Mouse (Mus musculus) right cerebral cortex, postnatal 10 days (tissue): ENCODE data around the gene Cacfd1.

Experiments
- DNase-seq, 2 experiments: peaks; one replicate each; pipeline ENCODE4 v3.0.0; 2021; ENCODE audit warnings: low spot score in 2 of 2

Cacfd1 gene

DNA sequence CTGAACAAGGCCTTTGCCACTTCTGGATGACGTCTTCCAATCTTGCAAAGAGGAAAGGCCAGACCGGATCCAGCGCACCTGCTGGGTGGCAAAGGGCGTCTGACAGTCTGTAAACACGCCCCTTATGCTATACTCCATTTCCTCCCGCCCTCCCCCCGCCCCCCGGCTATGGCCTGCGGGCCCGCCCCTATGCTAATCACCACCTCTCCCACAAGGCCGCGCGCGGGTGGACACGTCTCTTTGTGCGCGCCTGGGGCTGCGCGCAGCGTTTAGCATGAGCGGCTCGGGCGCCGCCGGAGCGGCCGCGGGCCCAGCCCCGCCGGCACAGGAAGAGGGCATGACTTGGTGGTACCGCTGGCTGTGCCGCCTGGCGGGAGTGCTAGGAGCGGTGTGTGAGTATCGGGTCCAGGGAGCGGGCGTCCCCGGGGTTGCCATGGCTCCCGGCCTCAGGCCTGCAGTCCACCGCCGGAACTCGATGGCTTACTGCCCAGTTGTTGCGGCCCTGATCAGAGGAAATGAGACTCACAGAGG, at the start of gene Cacfd1:
TSS of gene Cacfd1 (plus strand) at position 213 of the 531 bp plus-strand sequence.
- DNase-seq = peak; percentile 90 to 91

DNA sequence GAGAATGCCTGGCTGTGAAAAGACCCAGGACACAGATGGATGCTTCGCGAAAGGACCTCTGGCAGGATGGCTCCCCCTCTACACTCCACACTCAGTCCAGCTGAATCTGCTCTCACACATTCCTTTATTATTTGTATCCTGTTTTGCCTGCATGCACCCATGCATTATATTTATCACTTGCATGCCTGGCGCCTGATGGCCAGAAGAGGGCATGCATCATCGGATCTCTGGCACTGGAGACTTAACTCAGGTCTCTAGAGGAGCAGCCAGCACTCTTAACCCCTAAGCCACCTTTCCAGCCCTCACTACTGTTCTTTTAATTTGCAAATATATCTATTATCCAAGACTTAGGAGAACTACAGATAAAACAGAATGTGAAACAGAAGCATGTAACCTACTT, 49.0 kb upstream of the Cacfd1 start:
- DNase-seq = no peak

DNA sequence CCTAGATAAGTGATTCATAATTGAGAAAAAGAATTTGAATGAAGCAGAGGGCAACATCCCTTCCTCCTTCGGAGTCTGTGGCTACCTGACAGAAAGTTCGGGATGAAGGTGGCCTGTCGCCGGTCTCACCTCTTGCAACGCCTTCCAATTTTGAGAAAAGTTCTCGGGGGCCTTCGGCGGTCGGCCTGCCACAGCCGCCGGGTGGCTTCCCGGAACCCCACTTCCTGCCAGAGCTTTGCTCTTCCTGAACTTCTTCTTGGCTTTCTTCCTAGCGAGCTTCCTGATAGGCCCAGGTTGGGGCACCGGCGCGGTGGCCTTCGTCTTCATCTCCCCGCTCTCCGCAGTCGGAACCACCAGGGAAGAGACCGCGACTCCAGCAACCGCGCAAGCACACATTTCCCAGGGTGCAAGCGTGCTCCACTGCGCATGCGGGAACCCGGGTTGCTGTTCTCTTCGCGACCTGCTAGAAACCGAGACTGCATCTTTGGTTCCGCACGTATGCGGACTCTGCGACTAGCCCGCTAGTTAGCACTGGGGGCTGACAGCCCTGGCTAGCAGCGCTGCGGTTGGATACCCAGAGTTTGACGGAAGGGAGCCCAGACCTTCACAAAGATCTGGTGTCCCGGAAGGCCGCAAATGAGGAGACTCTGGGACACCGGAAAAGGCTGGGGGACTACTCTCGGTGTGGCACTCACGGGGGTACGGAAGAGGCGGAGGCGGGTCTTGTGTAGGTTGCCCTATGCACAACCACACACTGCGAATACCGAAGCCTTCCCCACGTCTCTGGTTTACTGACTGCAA, 45.6 kb upstream of the Cacfd1 start, which contains the start of gene Rexo4:
TSS of gene Rexo4 (minus strand) at position 464 of the 801 bp plus-strand sequence.
- peak; percentile 96 to 97 for DNase-seq

DNA sequence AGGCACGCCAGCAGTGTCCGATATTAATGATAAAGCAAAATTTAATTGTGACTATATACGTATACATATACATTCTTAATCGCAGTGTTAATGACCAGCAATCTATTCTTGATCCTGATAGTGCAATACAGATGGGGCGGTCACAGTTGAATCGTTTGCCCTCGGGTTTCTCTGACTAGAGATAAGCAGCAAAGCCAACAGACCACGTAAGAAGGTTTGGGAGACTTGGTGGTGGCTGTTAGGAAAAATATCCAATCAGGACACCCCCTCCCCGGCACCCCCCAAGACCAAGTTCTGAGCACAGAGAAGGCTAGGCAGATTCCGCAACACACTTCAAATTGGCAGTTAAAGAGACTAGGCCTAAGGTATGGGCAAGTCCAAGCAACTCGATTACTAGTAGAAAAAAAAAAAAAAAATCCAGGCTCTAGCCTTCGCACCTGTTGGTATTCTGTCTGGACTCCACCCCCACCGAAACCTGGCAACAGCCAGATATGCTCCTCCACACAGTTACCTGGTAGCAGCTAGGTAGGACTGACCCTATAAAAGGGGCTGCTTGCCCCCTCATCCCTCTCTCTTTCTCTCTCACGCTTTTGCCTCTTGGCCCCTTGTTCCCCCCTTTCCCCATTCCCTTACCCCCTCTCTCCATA, 44.9 kb upstream of the Cacfd1 start:
- DNase-seq = peak in 1 of 2 experiments; percentile 23

DNA sequence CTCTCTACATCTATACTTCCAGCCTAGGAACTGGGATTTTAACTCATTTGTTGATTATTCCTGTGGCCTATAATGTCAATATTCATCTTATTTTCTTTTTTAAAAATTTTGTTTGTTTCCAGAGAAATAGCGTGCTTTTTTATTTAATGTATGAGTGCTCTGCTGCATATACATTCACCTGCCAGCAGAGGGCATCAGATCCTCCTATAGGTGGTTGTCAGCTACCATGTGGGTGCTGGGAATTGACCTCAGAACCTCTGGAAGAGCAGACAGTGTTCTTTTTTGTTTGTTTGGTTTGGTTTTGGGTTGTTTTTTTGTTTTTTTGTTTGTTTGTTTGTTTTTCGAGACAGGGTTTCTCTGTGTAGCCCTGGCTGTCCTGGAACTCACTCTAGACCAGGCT, 42.5 kb upstream of the Cacfd1 start:
- DNase-seq = no peak

DNA sequence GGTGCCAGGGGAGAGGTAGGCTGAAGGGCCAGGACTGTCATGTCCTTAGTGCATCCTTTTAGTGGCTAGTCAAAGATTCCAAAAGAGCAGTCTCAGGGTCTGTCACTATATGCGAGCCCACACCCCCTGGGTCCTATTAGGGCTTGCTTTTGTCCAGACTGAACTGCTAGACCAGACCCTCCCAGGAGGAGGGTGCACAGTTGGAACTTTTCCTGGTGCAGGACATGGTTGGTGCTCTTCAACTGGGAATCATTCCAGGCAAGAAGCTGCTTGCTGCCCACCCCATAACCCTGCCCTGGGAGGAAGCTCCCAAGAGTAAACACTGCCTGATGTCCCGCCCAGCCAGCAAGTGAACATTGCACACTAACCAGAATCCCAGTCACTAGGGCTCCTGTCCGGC, 36.6 kb upstream of the Cacfd1 start, which contains the start of gene Adamts13:
TSS of gene Adamts13 (plus strand) at position 301 of the 400 bp plus-strand sequence.
- no peak for DNase-seq

DNA sequence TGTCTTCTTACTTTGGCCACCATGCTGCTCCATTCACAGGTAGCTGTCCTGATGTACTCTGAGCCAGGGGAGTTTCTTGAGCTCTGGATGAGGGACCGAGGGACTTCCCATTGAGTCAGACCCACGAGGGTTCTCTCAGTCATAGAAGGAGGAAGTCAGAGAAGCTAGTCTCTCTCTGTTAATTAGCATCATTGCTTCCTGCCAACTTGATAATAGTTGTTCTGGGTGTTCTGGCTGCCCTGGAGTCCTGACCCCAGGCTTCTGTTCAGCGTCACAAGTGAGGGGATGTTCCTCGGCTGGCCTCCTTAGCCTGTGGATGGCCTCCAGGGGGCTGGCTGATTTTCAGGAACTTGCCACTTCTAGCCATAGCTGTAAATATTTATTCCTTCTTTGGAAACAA, 35.8 kb upstream of the Cacfd1 start:
- DNase-seq = no peak

DNA sequence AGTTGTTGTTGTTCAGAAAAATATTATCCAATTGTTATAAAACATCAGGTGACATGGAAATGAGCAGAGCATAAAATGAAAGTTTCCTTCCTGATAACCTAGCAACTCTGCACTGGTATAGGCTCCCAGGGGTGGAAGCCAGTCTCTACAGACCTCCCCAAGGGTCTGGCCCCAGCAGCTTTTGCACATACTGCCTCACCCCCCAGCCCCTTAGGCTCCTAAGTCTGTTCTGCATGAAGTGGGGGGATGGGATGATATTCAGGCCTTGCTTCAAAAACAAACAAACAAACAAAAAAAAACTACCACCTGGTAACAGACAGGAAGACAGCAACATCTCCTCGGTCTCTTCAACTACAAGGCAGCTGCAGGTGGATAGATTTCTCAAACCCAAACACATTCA, 29.4 kb upstream of the Cacfd1 start:
- DNase-seq = no peak

DNA sequence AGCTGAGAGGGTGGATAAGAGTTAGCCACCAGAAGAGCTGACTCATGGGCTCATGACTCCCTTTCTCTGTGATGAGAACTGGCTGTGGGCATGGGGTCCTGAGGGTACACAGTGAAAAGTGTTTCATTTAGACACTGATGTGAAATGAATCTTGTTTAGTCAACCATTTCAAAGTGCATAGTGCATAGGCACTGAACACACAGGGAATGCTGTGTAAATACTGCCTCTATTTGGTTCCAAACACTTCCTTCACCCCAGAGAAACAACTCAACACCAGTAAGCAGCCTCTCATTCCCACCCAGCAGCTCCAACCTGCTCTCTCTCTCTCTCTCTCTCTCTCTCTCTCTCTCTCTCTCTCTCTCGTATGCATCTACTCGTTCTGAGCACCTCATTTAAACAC, 25.5 kb upstream of the Cacfd1 start:
- no peak for DNase-seq

DNA sequence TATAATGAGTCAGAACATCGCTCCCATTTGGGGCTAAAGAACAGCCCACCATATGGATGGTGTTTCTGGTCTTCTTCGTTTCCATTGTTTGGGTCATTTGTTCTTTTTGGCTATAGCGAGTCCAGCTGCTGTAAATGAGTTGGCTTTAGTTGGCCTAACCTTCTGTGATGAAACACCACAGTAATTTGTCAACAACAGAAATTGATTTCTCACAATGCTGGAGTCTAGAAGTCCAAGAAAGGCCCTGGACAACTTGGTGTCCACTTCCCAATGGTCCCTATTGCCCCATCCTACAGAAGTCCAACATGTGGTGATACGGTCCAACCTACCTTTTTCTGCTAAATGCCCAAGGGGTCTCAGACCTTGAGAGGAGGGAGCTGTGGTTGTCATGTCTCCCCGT, 25.1 kb upstream of the Cacfd1 start:
- DNase-seq = no peak

DNA sequence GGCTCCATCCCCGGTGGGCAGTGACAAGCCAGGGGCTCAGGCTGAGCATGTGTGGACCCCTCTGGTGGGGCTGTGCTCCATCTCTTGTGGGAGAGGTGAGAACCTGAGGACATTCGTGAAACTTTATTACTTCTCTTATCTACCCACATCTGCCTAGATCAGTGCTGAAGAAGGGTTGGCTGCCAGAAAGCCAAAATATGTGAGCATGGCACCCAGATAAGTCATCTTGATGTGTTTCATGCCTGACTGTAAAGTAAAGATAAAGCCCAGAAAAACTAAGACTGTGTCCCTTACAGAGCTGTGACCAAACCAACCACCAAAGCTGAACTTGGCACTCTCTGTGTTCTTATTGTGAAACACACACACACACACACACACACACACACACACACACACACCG, 15.8 kb upstream of the Cacfd1 start:
- no peak for DNase-seq

DNA sequence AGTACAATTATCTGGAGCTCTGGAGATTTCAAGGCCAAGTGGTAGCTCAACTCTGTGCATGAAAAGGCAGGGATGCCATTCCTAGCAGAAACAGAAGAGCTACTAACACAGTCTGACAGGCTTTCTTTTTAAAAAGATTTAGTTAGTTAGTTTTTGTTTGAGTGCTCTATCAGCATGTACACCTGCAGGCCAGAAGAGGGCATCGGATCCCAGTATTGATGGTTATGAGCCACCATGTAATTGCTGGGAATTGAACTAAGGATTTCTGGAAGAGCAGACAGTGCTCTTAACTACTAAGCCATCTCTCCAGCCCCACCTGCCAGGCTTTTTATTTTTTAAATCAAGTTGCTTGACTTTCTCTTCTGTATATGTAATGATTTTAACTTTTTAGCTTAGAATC, 12.2 kb upstream of the Cacfd1 start:
- DNase-seq = no peak

DNA sequence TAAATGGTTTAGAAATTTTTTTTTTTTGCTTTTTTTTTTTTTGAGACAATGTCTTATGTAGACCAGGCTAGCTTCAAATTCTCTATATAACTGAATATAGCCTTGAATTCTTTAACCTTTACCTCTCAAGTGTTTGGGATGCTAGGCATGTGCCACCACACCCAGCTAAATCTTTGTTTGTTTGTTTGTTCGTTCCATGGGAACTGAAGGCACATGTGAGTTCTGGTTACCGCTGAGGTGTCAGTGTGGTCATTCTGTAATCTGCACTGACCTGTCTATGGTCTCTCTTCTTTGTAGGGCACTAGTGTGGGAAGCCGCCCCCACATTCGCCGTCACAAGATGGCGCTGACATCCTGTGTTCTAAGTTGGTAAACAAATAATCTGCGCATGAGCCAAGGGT, 11.7 kb upstream of the Cacfd1 start:
- no peak for DNase-seq

DNA sequence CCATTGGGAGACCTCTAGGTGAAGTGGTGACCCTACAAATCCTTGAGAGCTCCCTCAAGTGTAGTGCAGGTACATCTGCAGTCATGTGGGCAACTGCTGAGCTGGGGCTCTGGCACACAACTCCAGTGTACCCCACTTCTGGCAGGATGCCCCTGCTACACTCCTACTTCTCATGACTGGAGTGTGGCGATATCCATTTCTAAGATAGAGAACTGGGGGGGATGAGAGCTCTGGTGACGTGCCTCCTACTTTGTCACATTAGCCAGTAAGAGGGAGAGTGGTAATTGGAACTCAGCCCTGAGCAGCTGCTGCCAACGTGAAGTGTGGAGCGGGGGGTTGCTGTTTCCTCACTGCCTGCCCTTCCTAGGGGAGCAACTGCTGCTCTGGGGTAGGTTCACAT, 3.5 kb upstream of the Cacfd1 start:
- DNase-seq = peak in 1 of 2 experiments; percentile 42

DNA sequence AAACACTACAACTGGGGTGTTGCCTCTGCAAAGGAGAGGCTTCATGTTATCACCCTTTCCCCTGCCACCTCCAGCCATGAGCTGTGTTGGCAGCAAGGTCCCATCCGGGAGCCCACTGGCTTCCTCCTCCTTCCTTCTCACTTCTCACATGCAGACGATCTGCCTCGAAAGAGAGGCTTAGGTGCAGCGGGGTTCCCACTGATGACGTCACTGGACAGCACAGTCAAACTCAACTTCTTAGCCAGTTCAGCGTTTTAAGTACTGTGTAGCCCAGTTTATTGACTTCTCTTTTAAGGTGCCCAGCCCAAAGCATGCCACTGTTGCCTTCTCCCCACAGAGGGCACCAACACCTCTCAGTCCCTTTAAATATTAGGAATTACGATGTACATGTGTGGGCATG, 2.0 kb upstream of the Cacfd1 start:
- DNase-seq = peak in 1 of 2 experiments; percentile 22

DNA sequence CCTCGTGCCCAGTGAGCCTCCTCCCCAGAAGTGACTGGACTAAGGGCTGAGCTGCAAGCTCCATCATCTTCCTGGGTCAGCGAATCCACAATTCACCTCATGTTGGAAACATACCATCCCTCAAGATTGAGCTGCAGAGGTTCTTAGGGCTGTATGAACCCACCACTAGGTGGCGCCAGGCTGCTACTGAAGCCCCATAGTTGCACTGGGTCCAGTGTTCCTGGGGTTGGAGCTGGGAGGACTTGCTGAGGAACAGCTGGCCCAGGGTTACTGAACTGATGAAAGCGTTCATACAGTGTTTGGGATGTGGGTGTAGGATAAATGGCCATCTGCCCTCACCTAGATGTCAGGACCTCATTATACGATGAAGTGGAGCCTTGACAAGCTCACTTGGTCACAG, 8.1 kb downstream of the Cacfd1 start:
- DNase-seq = peak; percentile 73 to 80

DNA sequence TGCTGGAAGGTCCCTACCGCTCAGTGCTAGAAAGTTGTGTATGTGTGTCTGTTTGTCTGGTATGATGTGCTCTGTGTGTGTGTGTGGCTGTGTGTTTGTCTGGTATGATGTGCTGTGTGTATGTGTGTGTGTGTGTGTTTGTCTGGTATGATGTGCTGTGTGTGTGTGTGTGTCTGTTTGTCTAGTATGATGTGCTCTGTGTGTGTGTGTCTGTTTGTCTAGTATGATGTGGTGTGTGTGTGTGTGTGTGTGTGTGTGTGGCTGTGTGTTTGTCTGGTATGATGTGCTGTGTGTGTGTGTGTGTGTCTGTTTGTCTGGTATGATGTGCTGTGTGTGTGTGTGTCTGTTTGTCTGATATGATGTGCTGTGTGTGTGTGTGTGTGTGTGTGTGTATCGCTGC, 9.8 kb downstream of the Cacfd1 start:
- no peak for DNase-seq

DNA sequence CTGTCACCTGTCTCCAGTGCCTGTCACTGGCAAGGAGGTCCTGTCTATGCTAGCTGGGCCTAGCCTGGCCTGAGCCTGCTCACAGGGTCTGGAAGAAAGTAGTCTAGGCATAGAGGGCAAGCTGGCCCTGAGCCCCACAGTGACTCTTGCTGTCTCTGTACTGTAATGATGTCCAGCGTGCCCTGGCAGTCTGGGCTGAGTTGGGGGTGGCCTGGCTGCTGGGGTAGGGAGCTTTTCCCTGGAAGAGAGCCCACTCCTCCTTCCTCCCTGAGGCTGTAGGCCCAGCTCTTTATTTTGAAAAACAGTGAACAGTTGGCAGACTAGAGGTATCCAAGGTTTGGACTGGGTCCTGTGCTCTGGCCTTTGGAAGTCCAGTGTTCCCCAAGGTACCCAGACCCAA, 11.4 kb downstream of the Cacfd1 start:
- DNase-seq = peak in 1 of 2 experiments; percentile 67

DNA sequence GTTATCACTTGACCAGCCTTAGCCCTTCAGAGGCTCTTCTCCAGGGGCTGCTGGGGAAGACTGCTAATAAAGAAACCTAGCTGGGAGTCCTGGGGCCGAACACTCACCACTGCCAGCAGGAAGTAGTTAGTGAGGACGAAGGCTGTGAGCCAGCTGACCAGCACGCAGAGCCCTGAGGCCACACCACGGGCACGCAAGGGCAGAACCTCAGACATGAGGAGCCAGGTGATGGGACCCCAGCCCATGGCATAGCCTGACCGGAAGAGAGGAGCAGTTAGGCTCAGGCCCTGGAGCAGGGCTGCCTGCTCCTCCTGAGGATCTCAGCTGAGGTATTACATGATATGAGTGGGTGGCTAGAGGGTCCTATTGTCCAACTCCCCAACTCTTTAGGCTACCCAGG, 12.9 kb downstream of the Cacfd1 start:
- DNase-seq = no peak

DNA sequence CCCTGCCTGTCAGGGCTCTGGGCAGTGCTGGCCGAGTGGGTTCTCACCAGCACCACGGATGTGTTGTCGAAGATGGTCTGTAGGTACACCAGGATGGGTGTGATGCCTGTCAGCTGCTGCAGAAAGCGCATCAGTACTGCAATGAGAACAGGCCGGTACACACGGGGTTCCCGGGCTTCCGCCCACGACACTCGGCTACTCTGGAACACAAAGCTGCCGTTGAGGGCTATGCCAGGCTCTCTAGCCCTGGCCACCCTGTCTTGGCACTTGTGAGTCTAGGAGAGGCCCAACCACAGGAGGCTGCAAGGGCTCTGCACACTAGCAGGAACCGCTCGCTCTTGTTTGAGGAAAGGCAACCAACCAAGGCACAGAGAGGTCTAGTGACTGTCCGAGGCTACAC, 14.4 kb downstream of the Cacfd1 start:
- DNase-seq = no peak

DNA sequence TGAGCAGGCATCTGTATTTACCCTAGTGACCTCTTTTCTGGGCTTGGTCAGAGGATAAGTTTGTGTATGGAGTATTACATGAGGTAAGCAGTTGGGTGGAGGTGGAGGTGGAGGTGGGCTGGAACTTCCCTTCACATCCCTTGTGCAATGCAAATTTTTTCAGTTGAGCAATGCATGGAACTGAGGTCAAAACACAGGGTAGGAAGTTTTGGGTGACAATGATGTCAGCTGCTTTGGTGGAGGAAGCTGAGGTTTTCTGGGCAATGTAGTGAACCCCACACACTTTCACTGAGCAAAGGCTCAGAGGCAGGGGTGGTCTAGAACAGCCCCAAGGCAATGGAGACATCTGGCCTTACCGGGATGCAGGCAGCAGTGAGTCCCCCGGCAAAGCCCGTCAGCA, 15.8 kb downstream of the Cacfd1 start:
- no peak for DNase-seq

DNA sequence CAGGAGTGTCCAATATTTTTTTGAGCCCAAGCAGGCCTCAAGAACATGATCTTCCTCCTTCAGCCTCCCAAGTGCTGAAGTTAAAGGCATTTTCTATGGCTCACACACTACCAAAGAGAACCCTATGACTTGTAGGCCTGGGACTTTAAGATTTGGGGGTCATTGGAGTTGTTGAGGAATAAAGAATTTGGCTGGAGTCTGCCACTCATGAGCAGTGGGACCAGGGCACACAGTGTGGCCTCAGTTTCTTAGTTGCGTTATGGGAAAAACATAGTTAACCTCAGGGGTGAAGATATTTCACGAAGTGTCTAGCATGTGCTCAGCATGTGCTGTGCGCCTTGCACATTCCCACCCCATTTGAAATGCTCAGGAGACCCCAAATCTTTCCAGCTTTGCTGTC, 16.6 kb downstream of the Cacfd1 start:
- DNase-seq = no peak
